Mouse (Mus musculus) kidney, adult 2 months (tissue): ENCODE data around the gene Olfr612. TPM values are rescaled to one million over a fixed set of nuclear protein-coding genes. Genes with fewer than 3 reads are reported as not detected.

ENCODE experiments used
- DNase-seq: peaks from one replicate; pipeline ENCODE4 v3.0.0; 2021
- H3K27ac ChIP-seq: fragments of 200-500 bp; 2 replicates; pipeline ENCODE4 v1.5.1; 2012; ENCODE audit warnings: low read depth, low read length, control low read depth, inconsistent platforms; ENCODE audit not compliant: insufficient read depth
- H3K27me3 ChIP-seq: fragments of 200-500 bp; replicated peaks from 2 replicates; pipeline ENCODE4 v1.6.1; 2012; ENCODE audit warnings: mild to moderate bottlenecking, moderate library complexity, low read length, inconsistent platforms; ENCODE audit not compliant: control insufficient read depth, insufficient read depth
- H3K36me3 ChIP-seq: fragments of 200-500 bp; 2 replicates; pipeline ENCODE4 v1.6.1; 2012; ENCODE audit warnings: mild to moderate bottlenecking, moderate library complexity, low read length, inconsistent platforms; ENCODE audit not compliant: control insufficient read depth, insufficient read depth
- H3K4me1 ChIP-seq: fragments of 200-500 bp; 2 replicates; pipeline ENCODE4 v1.6.1; 2011; ENCODE audit warnings: low read length; ENCODE audit not compliant: control insufficient read depth, insufficient read depth
- H3K4me3 ChIP-seq: fragments of 200-500 bp; 2 replicates; pipeline ENCODE4 v1.5.1; 2011; ENCODE audit warnings: mild to moderate bottlenecking, low read depth, low read length, control low read depth; ENCODE audit not compliant: insufficient read depth
- CTCF ChIP-seq: fragments of 200-500 bp; conservative IDR thresholded peaks from 2 replicates; pipeline ENCODE4 v1.5.1; 2011; ENCODE audit warnings: low read depth, mild to moderate bottlenecking, control low read depth, low read length, moderate library complexity, mixed read lengths; ENCODE audit not compliant: insufficient read depth, insufficient read length
- POLR2A ChIP-seq: fragments of 200-500 bp; IDR thresholded peaks from one replicate; pipeline ENCODE4 v1.6.1; 2011; ENCODE audit warnings: low read depth, low read length, control low read depth
- WGBS: fragments of 180-500 bp; shearing (Covaris S2); methylation state at CpG from one replicate; pipeline ENCODE4 v1.1.7; 2018; 5-methylcytosine and 5-hydroxymethylcytosine counted together
- polyA plus RNA-seq: library from polyadenylated mRNA; depleted of rRNA; stranded (reverse); fragments of >200 nt; gene quantifications from 2 replicates; pipeline ENCODE4 v1.2.3, GENCODE M21; 2012; rRNA removed

Gene Olfr612
- polyA plus RNA-seq, 1 experiment = not detected

- Histone ChIP-seq H3K36me3 (no peaks in the 10 kb centered on the region), H3K27ac (no peak within 1 kb of the TSS), H3K4me1 (no peaks in the 10 kb centered on the region), H3K27me3 (no peaks in the 10 kb centered on the region), H3K4me3 (no peak within 1 kb of the TSS)
- TF ChIP-seq POLR2A (no peak), CTCF (no peak)
- DNase-seq = no peak
- 43% methylated on average over 1 of the region's 1 CpGs for WGBS
These were observed 44.6 kb downstream of the Olfr612 start, which contains the start of gene Olfr609 for GRCm38 (mm10) chr7:103497962-103498361. TSS of gene Olfr609 (minus strand) at chr7:103498062.

Other genes starting within 250 kb of the Olfr612 start
- gene Olfr596, start 237.1 kb downstream of the Olfr612 start, polyA plus RNA-seq = not detected in 2 replicates
- gene Olfr597, start 226.4 kb downstream of the Olfr612 start, polyA plus RNA-seq = not detected in 2 replicates
- gene Olfr598, start 219.1 kb downstream of the Olfr612 start, polyA plus RNA-seq = not detected in 2 replicates
- not detected in 2 replicates for gene Olfr599, start 206.8 kb downstream of the Olfr612 start, polyA plus RNA-seq
- gene Olfr600, start 193.0 kb downstream of the Olfr612 start, polyA plus RNA-seq = not detected in 2 replicates
- not detected in 2 replicates for gene Olfr601, start 180.1 kb downstream of the Olfr612 start, polyA plus RNA-seq
- not detected in 2 replicates for gene Olfr603, start 156.5 kb downstream of the Olfr612 start, polyA plus RNA-seq
- gene Usp17lc, start 127.6 kb downstream of the Olfr612 start, polyA plus RNA-seq = not detected in 2 replicates
- gene Olfr605, start 97.3 kb downstream of the Olfr612 start, polyA plus RNA-seq = not detected in 2 replicates
- not detected in 2 replicates for gene Olfr606, start 93.7 kb downstream of the Olfr612 start, polyA plus RNA-seq
- not detected in 2 replicates for gene Olfr607, start 78.6 kb downstream of the Olfr612 start, polyA plus RNA-seq
- not detected in 2 replicates for gene Olfr608, start 72.8 kb downstream of the Olfr612 start, polyA plus RNA-seq
- not detected in 2 replicates for gene Olfr609, start 44.7 kb downstream of the Olfr612 start, polyA plus RNA-seq
- gene Olfr610, start 30.6 kb downstream of the Olfr612 start, polyA plus RNA-seq = not detected in 2 replicates
- not detected in 2 replicates for gene Olfr611, start 21.9 kb downstream of the Olfr612 start, polyA plus RNA-seq
- gene Olfr613, start 5.4 kb upstream of the Olfr612 start, polyA plus RNA-seq = not detected in 2 replicates
- gene Olfr615, start 13.4 kb upstream of the Olfr612 start, polyA plus RNA-seq = not detected in 2 replicates
- not detected in 2 replicates for gene Olfr616, start 26.4 kb upstream of the Olfr612 start, polyA plus RNA-seq
- not detected in 2 replicates for gene Olfr617, start 30.3 kb upstream of the Olfr612 start, polyA plus RNA-seq
- gene Olfr618, start 47.4 kb upstream of the Olfr612 start, polyA plus RNA-seq = not detected in 2 replicates
- not detected in 2 replicates for gene Olfr619, start 57.9 kb upstream of the Olfr612 start, polyA plus RNA-seq
- gene Olfr620, start 69.8 kb upstream of the Olfr612 start, polyA plus RNA-seq = not detected in 2 replicates
- not detected in 2 replicates for gene Olfr622, start 100.0 kb upstream of the Olfr612 start, polyA plus RNA-seq
- gene Olfr623, start 121.0 kb upstream of the Olfr612 start, polyA plus RNA-seq = not detected in 2 replicates
- not detected in 2 replicates for gene Olfr624, start 128.5 kb upstream of the Olfr612 start, polyA plus RNA-seq
- not detected in 2 replicates for gene Olfr625-ps1, start 140.0 kb upstream of the Olfr612 start, polyA plus RNA-seq
- not detected in 2 replicates for gene Olfr243, start 172.0 kb upstream of the Olfr612 start, polyA plus RNA-seq
- gene Olfr628, start 187.7 kb upstream of the Olfr612 start, polyA plus RNA-seq = not detected in 2 replicates
- gene Olfr629, start 202.2 kb upstream of the Olfr612 start, polyA plus RNA-seq = not detected in 2 replicates
- gene Olfr630, start 214.6 kb upstream of the Olfr612 start, polyA plus RNA-seq = not detected in 2 replicates
- not detected in 2 replicates for gene Olfr69, start 228.9 kb upstream of the Olfr612 start, polyA plus RNA-seq
- not detected in 2 replicates for gene Olfr68, start 237.0 kb upstream of the Olfr612 start, polyA plus RNA-seq
- gene Olfr67, start 249.1 kb upstream of the Olfr612 start, polyA plus RNA-seq = not detected in 2 replicates